Mouse (Mus musculus) limb, embryonic 15.5 days (tissue): ENCODE results near the gene Pip5k1c. TPM values are rescaled to one million over a fixed set of nuclear protein-coding genes. Genes with fewer than 3 reads are reported as not detected.

Source experiments
- ATAC-seq: fragments of 200-750 bp; cut with Nextera tagmentation; 2 replicates; pipeline ENCODE4 v1.8.0; 2017; ENCODE audit warnings: low read depth, moderate TSS enrichment; ENCODE audit not compliant: insufficient number of reproducible peaks, low FRiP score, low TSS enrichment
- H3K27ac ChIP-seq: fragments of 300-500 bp; sonication (generic); 2 replicates; pipeline ENCODE4 v1.5.1; 2015; ENCODE audit warnings: moderate library complexity, mild to moderate bottlenecking, inconsistent platforms
- H3K27me3 ChIP-seq: fragments of 300-500 bp; sonication (generic); 2 replicates; pipeline ENCODE4 v1.6.1; 2015; ENCODE audit warnings: inconsistent platforms
- H3K36me3 ChIP-seq: fragments of 300-500 bp; sonication (generic); 2 replicates; pipeline ENCODE4 v1.6.1; 2015; ENCODE audit warnings: inconsistent platforms
- H3K4me1 ChIP-seq: fragments of 300-500 bp; sonication (generic); 2 replicates; pipeline ENCODE4 v1.6.1; 2015; ENCODE audit warnings: inconsistent platforms
- H3K4me2 ChIP-seq: fragments of 300-500 bp; sonication (generic); 2 replicates; pipeline ENCODE4 v1.6.1; 2015; ENCODE audit warnings: mild to moderate bottlenecking, inconsistent platforms
- H3K4me3 ChIP-seq: fragments of 300-500 bp; sonication (generic); 2 replicates; pipeline ENCODE4 v1.5.1; 2015; ENCODE audit warnings: mild to moderate bottlenecking, inconsistent platforms
- H3K9ac ChIP-seq: fragments of 300-500 bp; sonication (generic); 2 replicates; pipeline ENCODE4 v1.6.1; 2015; ENCODE audit warnings: inconsistent platforms
- H3K9me3 ChIP-seq: fragments of 300-500 bp; sonication (generic); 2 replicates; pipeline ENCODE4 v1.6.1; 2016; ENCODE audit warnings: inconsistent platforms
- WGBS: fragments of 180-500 bp; shearing (Covaris S2); methylation state at CpG from one replicate; pipeline ENCODE4 v1.1.7; 2015; 5-methylcytosine and 5-hydroxymethylcytosine counted together
- polyA plus RNA-seq: library from polyadenylated mRNA; unstranded; fragments of >200 nt; fragmentation: Nextera tagmentation; extraction: Ambion mirVana; gene quantifications from 2 replicates; pipeline ENCODE4 v1.2.1, GENCODE M21; 2015

The Pip5k1c gene
- polyA plus RNA-seq, 1 experiment from 2014 or later, result 48.1 TPM

- H3K4me2 ChIP-seq, result no peak overlapping the region
- 0 out of 2 replicates have a peak overlapping the region, but pooled peaks have one; percentile 7 for H3K9ac ChIP-seq
- peaks cover 13% of the 10 kb centered on the region for H3K27me3 ChIP-seq
- no peak overlapping the region for H3K27ac ChIP-seq
- H3K36me3 ChIP-seq, result peaks cover 12% of the 10 kb centered on the region; the same call in 1 of the 2 replicates
- WGBS, result 88% methylated on average over 6 of the region's 6 CpGs
- H3K4me3 ChIP-seq, result no peak overlapping the region
- no peak for ATAC-seq
- H3K4me1 ChIP-seq, result peaks cover 52% of the 10 kb centered on the region
- H3K9me3 ChIP-seq, result no peaks in the 10 kb centered on the region
Observed at GRCm38 (mm10) chr10:81295185-81295584, 2.4 kb downstream of the Pip5k1c start.

GRCm38 (mm10) chr10:81297246-81297645 is 4.5 kb downstream of the Pip5k1c start:
- 86% methylated on average over 6 of the region's 6 CpGs for WGBS
- peaks cover 12% of the 10 kb centered on the region; the same call in 1 of the 2 replicates for H3K36me3 ChIP-seq

GRCm38 (mm10) chr10:81297845-81298244 is 5.1 kb downstream of the Pip5k1c start:
- H3K9ac ChIP-seq, result no peak overlapping the region

More at GRCm38 (mm10) chr10:81297246-81297645, 4.5 kb downstream of the Pip5k1c start:
- Histone ChIP-seq H3K4me3 (no peak overlapping the region), H3K4me1 (peaks cover 43% of the 10 kb centered on the region), H3K9ac (no peak overlapping the region), H3K4me2 (no peak overlapping the region), H3K9me3 (no peaks in the 10 kb centered on the region), H3K27ac (0 out of 2 replicates have a peak overlapping the region, but pooled peaks have one; percentile 47), H3K27me3 (no peaks in the 10 kb centered on the region)
- ATAC-seq, result no peak

GRCm38 (mm10) chr10:81298369-81299100 is 5.8 kb downstream of the Pip5k1c start:
- Histone ChIP-seq H3K9me3 (no peaks in the 10 kb centered on the region), H3K4me2 (no peak overlapping the region), H3K27me3 (no peaks in the 10 kb centered on the region), H3K27ac (no peak overlapping the region), H3K36me3 (peaks cover 12% of the 10 kb centered on the region; the same call in 1 of the 2 replicates), H3K4me3 (no peak overlapping the region), H3K9ac (no peak overlapping the region), H3K4me1 (peaks cover 54% of the 10 kb centered on the region)
- no peak for ATAC-seq
- 92% methylated on average over 17 of the region's 17 CpGs for WGBS

More at GRCm38 (mm10) chr10:81297845-81298244, 5.1 kb downstream of the Pip5k1c start:
- WGBS, result 59% methylated on average over 10 of the region's 10 CpGs
- no peaks in the 10 kb centered on the region for H3K9me3 ChIP-seq
- H3K27ac ChIP-seq, result 0 out of 2 replicates have a peak overlapping the region, but pooled peaks have one; percentile 47
- no peaks in the 10 kb centered on the region for H3K27me3 ChIP-seq
- H3K4me3 ChIP-seq, result no peak overlapping the region
- H3K4me1 ChIP-seq, result peaks cover 49% of the 10 kb centered on the region
- no peak for ATAC-seq
- peaks cover 12% of the 10 kb centered on the region; the same call in 1 of the 2 replicates for H3K36me3 ChIP-seq
- no peak overlapping the region for H3K4me2 ChIP-seq

GRCm38 (mm10) chr10:81299585-81300351 is 7.0 kb downstream of the Pip5k1c start:
- Histone ChIP-seq H3K36me3 (peaks cover 12% of the 10 kb centered on the region; the same call in 1 of the 2 replicates), H3K4me3 (no peak overlapping the region), H3K9me3 (no peaks in the 10 kb centered on the region), H3K9ac (no peak overlapping the region), H3K27me3 (no peaks in the 10 kb centered on the region), H3K4me2 (no peak overlapping the region), H3K4me1 (peaks cover 48% of the 10 kb centered on the region), H3K27ac (no peak overlapping the region)
- WGBS, result 89% methylated on average over 14 of the region's 14 CpGs
- no peak for ATAC-seq

- Histone ChIP-seq H3K27ac (no peak overlapping the region), H3K36me3 (peaks cover 11% of the 10 kb centered on the region; the same call in 1 of the 2 replicates), H3K9ac (no peak overlapping the region), H3K4me3 (no peak overlapping the region), H3K4me2 (no peak overlapping the region), H3K27me3 (no peaks in the 10 kb centered on the region), H3K9me3 (no peaks in the 10 kb centered on the region), H3K4me1 (peaks cover 42% of the 10 kb centered on the region)
- no peak for ATAC-seq
- WGBS, result 86% methylated on average over 9 of the region's 9 CpGs
Observed at GRCm38 (mm10) chr10:81300352-81300907, 7.7 kb downstream of the Pip5k1c start.

GRCm38 (mm10) chr10:81301321-81301720 is 8.6 kb downstream of the Pip5k1c start:
- Histone ChIP-seq H3K27me3 (no peaks in the 10 kb centered on the region), H3K4me1 (peaks cover 41% of the 10 kb centered on the region), H3K27ac (no peak overlapping the region), H3K9ac (no peak overlapping the region), H3K36me3 (peaks cover 13% of the 10 kb centered on the region), H3K9me3 (no peaks in the 10 kb centered on the region), H3K4me2 (no peak overlapping the region), H3K4me3 (no peak overlapping the region)
- ATAC-seq, result no peak
- 85% methylated on average over 9 of the region's 9 CpGs for WGBS

GRCm38 (mm10) chr10:81302288-81302687 is 9.5 kb downstream of the Pip5k1c start:
- Histone ChIP-seq H3K4me1 (peaks cover 39% of the 10 kb centered on the region), H3K4me3 (no peak overlapping the region), H3K36me3 (peaks cover 18% of the 10 kb centered on the region), H3K9ac (no peak overlapping the region), H3K9me3 (no peaks in the 10 kb centered on the region), H3K27ac (0 out of 2 replicates have a peak overlapping the region, but pooled peaks have one; percentile 18), H3K27me3 (no peaks in the 10 kb centered on the region), H3K4me2 (no peak overlapping the region)
- 65% methylated on average over 4 of the region's 4 CpGs for WGBS
- no peak for ATAC-seq

GRCm38 (mm10) chr10:81302781-81303218 is 10.0 kb downstream of the Pip5k1c start:
- Histone ChIP-seq H3K27ac (peak overlapping the region; percentile 18; the same call in 1 of the 2 replicates), H3K4me3 (no peak overlapping the region), H3K27me3 (no peaks in the 10 kb centered on the region), H3K9me3 (0 out of 2 replicates have a peak, but pooled peaks cover 2% of the 10 kb centered on the region), H3K4me2 (no peak overlapping the region), H3K9ac (no peak overlapping the region), H3K4me1 (peaks cover 34% of the 10 kb centered on the region), H3K36me3 (peaks cover 23% of the 10 kb centered on the region)
- 46% methylated on average over 14 of the region's 14 CpGs for WGBS
- no peak for ATAC-seq

GRCm38 (mm10) chr10:81303258-81303657 is 10.5 kb downstream of the Pip5k1c start:
- Histone ChIP-seq H3K4me1 (peaks cover 30% of the 10 kb centered on the region), H3K36me3 (peaks cover 28% of the 10 kb centered on the region), H3K4me3 (no peak overlapping the region), H3K9ac (no peak overlapping the region), H3K9me3 (0 out of 2 replicates have a peak, but pooled peaks cover 3% of the 10 kb centered on the region), H3K27ac (peak overlapping the region; percentile 18; the same call in 1 of the 2 replicates), H3K27me3 (no peaks in the 10 kb centered on the region), H3K4me2 (no peak overlapping the region)
- ATAC-seq, result no peak
- WGBS, result 74% methylated on average over 10 of the region's 10 CpGs

- Histone ChIP-seq H3K9ac (no peak overlapping the region), H3K4me2 (no peak overlapping the region), H3K9me3 (0 out of 2 replicates have a peak, but pooled peaks cover 3% of the 10 kb centered on the region), H3K4me1 (peaks cover 28% of the 10 kb centered on the region), H3K4me3 (no peak overlapping the region), H3K27me3 (no peaks in the 10 kb centered on the region), H3K36me3 (peaks cover 32% of the 10 kb centered on the region), H3K27ac (no peak overlapping the region)
- no peak for ATAC-seq
- 73% methylated on average over 7 of the region's 7 CpGs for WGBS
Observed at GRCm38 (mm10) chr10:81303761-81304160, 11.0 kb downstream of the Pip5k1c start.
